Mouse (Mus musculus) kidney, adult 9 months (tissue): ENCODE results near the gene Zfp385c.

Source experiments
- DNase-seq: peaks from one replicate; pipeline ENCODE4 v3.0.0; 2022

Gene Zfp385c

GRCm38 (mm10) chr11:100716649-100717048, 24.4 kb upstream of the Zfp385c start:
- no peak for DNase-seq

GRCm38 (mm10) chr11:100714948-100715347, 22.7 kb upstream of the Zfp385c start:
- no peak for DNase-seq

GRCm38 (mm10) chr11:100714534-100714915, 22.3 kb upstream of the Zfp385c start:
- DNase-seq = peak; percentile 91

- DNase-seq = peak; percentile 74
Observed at GRCm38 (mm10) chr11:100713735-100714533, 21.7 kb upstream of the Zfp385c start, which contains the start of gene Hspb9. Gene Hspb9 (plus strand): TSS chr11:100713850.

GRCm38 (mm10) chr11:100713174-100713573, 20.9 kb upstream of the Zfp385c start:
- DNase-seq = peak; percentile 20

- peak; percentile 85 for DNase-seq
Observed at GRCm38 (mm10) chr11:100711783-100712615, 19.7 kb upstream of the Zfp385c start, which contains the start of gene Kat2a. Gene Kat2a (minus strand): TSS chr11:100712465.

GRCm38 (mm10) chr11:100710977-100711376, 18.7 kb upstream of the Zfp385c start:
- DNase-seq = peak; percentile 7

GRCm38 (mm10) chr11:100710528-100710927, 18.3 kb upstream of the Zfp385c start:
- peak; percentile 11 for DNase-seq

GRCm38 (mm10) chr11:100709201-100709810, 17.1 kb upstream of the Zfp385c start:
- no peak for DNase-seq

- no peak for DNase-seq
Observed at GRCm38 (mm10) chr11:100705095-100705747, 13.0 kb upstream of the Zfp385c start.

- DNase-seq = peak; percentile 32
Observed at GRCm38 (mm10) chr11:100703851-100704531, 11.7 kb upstream of the Zfp385c start, which contains the start of gene Dhx58. Gene Dhx58 (minus strand): TSS chr11:100704271.

GRCm38 (mm10) chr11:100703366-100703765, 11.1 kb upstream of the Zfp385c start:
- peak; percentile 71 for DNase-seq

- peak; percentile 13 for DNase-seq
Observed at GRCm38 (mm10) chr11:100702906-100703305, 10.7 kb upstream of the Zfp385c start.

GRCm38 (mm10) chr11:100702081-100702851, 10.0 kb upstream of the Zfp385c start:
- DNase-seq = peak; percentile 77

- peak; percentile 45 for DNase-seq
Observed at GRCm38 (mm10) chr11:100701301-100701700, 9.0 kb upstream of the Zfp385c start.

- DNase-seq = no peak
Observed at GRCm38 (mm10) chr11:100700710-100701109, 8.5 kb upstream of the Zfp385c start.

GRCm38 (mm10) chr11:100697921-100698320, 5.7 kb upstream of the Zfp385c start:
- DNase-seq = no peak

GRCm38 (mm10) chr11:100694926-100695325, 2.7 kb upstream of the Zfp385c start:
- DNase-seq = peak; percentile 79

GRCm38 (mm10) chr11:100693154-100693553, 899 bp upstream of the Zfp385c start:
- no peak for DNase-seq

GRCm38 (mm10) chr11:100690389-100690788, 1.9 kb downstream of the Zfp385c start:
- DNase-seq = no peak

GRCm38 (mm10) chr11:100688443-100688842, 3.8 kb downstream of the Zfp385c start:
- DNase-seq = no peak
